Mouse (Mus musculus): ENCODE results near the gene Ppp1r15b.

GRCm38 (mm10) chr1:133177480-133178172 lies 46.7 kb downstream of the Ppp1r15b start:
- TF ChIP-seq GATA1 (IDR thresholded peaks at IDR 0.05; ENCODE audit: borderline replicate concordance, low read length) (no peak), FLI1 (IDR thresholded peaks at IDR 0.05; ENCODE audit: low read length) (no peak)

Measured in megakaryocyte, embryonic 14.5 days (primary cell).